Mouse (Mus musculus) megakaryocyte progenitor cell, adult 5-6 weeks (primary cell): Measurements from ENCODE around the gene Sirt4. TPM values are rescaled to one million over a fixed set of nuclear protein-coding genes. Genes with fewer than 3 reads are reported as not detected.
"Not testable (repeated sequence)": the region's sequence is repeated elsewhere in the genome, so short reads cannot be mapped to it uniquely, and the experiment has no call there.

Experiments
- ATAC-seq: replicated peaks from 2 replicates; pipeline ENCODE4 v1.8.0; 2016; ENCODE audit warnings: mild to moderate bottlenecking, moderate TSS enrichment, inconsistent platforms; ENCODE audit not compliant: poor library complexity
- total RNA-seq, 2 experiments: library from RNA; stranded (forward) in 1 of 2; stranded (reverse) in 1 of 2; fragments of 157-497, 149-512 nt in 1 of 2; fragments of 200-1000 nt in 1 of 2; gene quantifications; 2 replicates each; pipeline versions ENCODE4 v1.2.3 to v1.2.4; 2015 to 2017

Sirt4 gene
- total RNA-seq, 2 experiments from 2014 or later, result 4.6 to 12.3 TPM

GRCm38 (mm10) chr5:115516081-115516907 lies 31.8 kb upstream of the Sirt4 start:
- ATAC-seq, result peak; percentile 81

- ATAC-seq, result no peak
Observed at GRCm38 (mm10) chr5:115514896-115515587, 30.5 kb upstream of the Sirt4 start.

- no peak for ATAC-seq
Observed at GRCm38 (mm10) chr5:115514346-115514745, 29.8 kb upstream of the Sirt4 start.

GRCm38 (mm10) chr5:115513721-115514120 lies 29.2 kb upstream of the Sirt4 start:
- ATAC-seq, result no peak

GRCm38 (mm10) chr5:115513246-115513645 lies 28.7 kb upstream of the Sirt4 start:
- no peak for ATAC-seq

GRCm38 (mm10) chr5:115512375-115512774 lies 27.9 kb upstream of the Sirt4 start:
- no peak for ATAC-seq

GRCm38 (mm10) chr5:115509790-115510689 lies 25.5 kb upstream of the Sirt4 start:
- ATAC-seq, result peak; percentile 29

- no peak for ATAC-seq
Observed at GRCm38 (mm10) chr5:115509321-115509761, 24.8 kb upstream of the Sirt4 start.

- ATAC-seq, result no peak
Observed at GRCm38 (mm10) chr5:115508859-115509147, 24.3 kb upstream of the Sirt4 start.

GRCm38 (mm10) chr5:115507981-115508858 lies 23.7 kb upstream of the Sirt4 start:
- no peak for ATAC-seq

- ATAC-seq, result no peak
Observed at GRCm38 (mm10) chr5:115507267-115507980, 22.9 kb upstream of the Sirt4 start.

- peak; percentile 92 for ATAC-seq
Observed at GRCm38 (mm10) chr5:115506454-115507201, 22.1 kb upstream of the Sirt4 start, which contains the start of gene Pxn. Gene Pxn, plus strand, starts transcription at chr5:115506676.

GRCm38 (mm10) chr5:115505617-115506016 lies 21.1 kb upstream of the Sirt4 start:
- ATAC-seq, result not testable (repeated sequence)

- ATAC-seq, result no peak
Observed at GRCm38 (mm10) chr5:115503035-115503434, 18.5 kb upstream of the Sirt4 start.

- ATAC-seq, result peak; percentile 91
Observed at GRCm38 (mm10) chr5:115500383-115500935, 15.9 kb upstream of the Sirt4 start.

- no peak for ATAC-seq
Observed at GRCm38 (mm10) chr5:115498307-115499240, 14.0 kb upstream of the Sirt4 start.

- ATAC-seq, result no peak
Observed at GRCm38 (mm10) chr5:115497033-115497432, 12.5 kb upstream of the Sirt4 start.
